Mouse (Mus musculus) splenic B cell, adult 2 months (primary cell): ENCODE results near the gene Bod1l.
A peak's percentile ranks its signal among the peaks of the same experiment; 100 is the strongest.

Experiments used
- DNase-seq: peaks from one replicate; pipeline ENCODE4 v3.0.0-alpha.2; 2011; ENCODE audit warnings: low read depth, low spot score
- H3K27me3 ChIP-seq: 2 replicates; pipeline ENCODE4 v1.6.1; 2012; ENCODE audit warnings: mild to moderate bottlenecking, low read length, moderate library complexity, mixed read lengths; ENCODE audit not compliant: control insufficient read depth, poor library complexity, insufficient read depth, severe bottlenecking
- H3K36me3 ChIP-seq: 2 replicates; pipeline ENCODE4 v1.6.1; 2012; ENCODE audit warnings: mild to moderate bottlenecking, low read length, moderate library complexity, mixed read lengths; ENCODE audit not compliant: control insufficient read depth, poor library complexity, insufficient read depth, severe bottlenecking

The Bod1l gene

GRCm38 (mm10) chr5:41758671-41759639 is 85.2 kb downstream of the Bod1l start:
- H3K27me3 ChIP-seq = peaks cover 2% of the 10 kb centered on the region; the same call in 1 of the 2 replicates

GRCm38 (mm10) chr5:41757338-41757737 is 86.8 kb downstream of the Bod1l start:
- Histone ChIP-seq H3K27me3 (peaks cover 3% of the 10 kb centered on the region; the same call in 1 of the 2 replicates), H3K36me3 (no peaks in the 10 kb centered on the region)
- no peak for DNase-seq

More at GRCm38 (mm10) chr5:41758671-41759639, 85.2 kb downstream of the Bod1l start:
- DNase-seq = no peak
- H3K36me3 ChIP-seq = no peaks in the 10 kb centered on the region

GRCm38 (mm10) chr5:41756396-41756795 is 87.7 kb downstream of the Bod1l start:
- no peak for DNase-seq
- Histone ChIP-seq H3K36me3 (no peaks in the 10 kb centered on the region), H3K27me3 (peaks cover 4% of the 10 kb centered on the region; the same call in 1 of the 2 replicates)

GRCm38 (mm10) chr5:41755373-41755960 is 88.6 kb downstream of the Bod1l start:
- H3K27me3 ChIP-seq = peaks cover 4% of the 10 kb centered on the region
- no peak for DNase-seq

GRCm38 (mm10) chr5:41754836-41755235 is 89.3 kb downstream of the Bod1l start:
- no peaks in the 10 kb centered on the region for H3K36me3 ChIP-seq
- peaks cover 1% of the 10 kb centered on the region for H3K27me3 ChIP-seq
- no peak for DNase-seq

More at GRCm38 (mm10) chr5:41755373-41755960, 88.6 kb downstream of the Bod1l start:
- H3K36me3 ChIP-seq = no peaks in the 10 kb centered on the region

GRCm38 (mm10) chr5:41754226-41754775 is 89.8 kb downstream of the Bod1l start:
- no peak for DNase-seq
- Histone ChIP-seq H3K36me3 (no peaks in the 10 kb centered on the region), H3K27me3 (peaks cover 1% of the 10 kb centered on the region)

- no peak for DNase-seq
- H3K36me3 ChIP-seq = no peaks in the 10 kb centered on the region
- peaks cover 1% of the 10 kb centered on the region for H3K27me3 ChIP-seq
These were observed 91.4 kb downstream of the Bod1l start for GRCm38 (mm10) chr5:41752721-41753120.

- DNase-seq = no peak
- H3K36me3 ChIP-seq = no peaks in the 10 kb centered on the region
- H3K27me3 ChIP-seq = peaks cover 3% of the 10 kb centered on the region; the same call in 1 of the 2 replicates
These were observed 99.0 kb downstream of the Bod1l start for GRCm38 (mm10) chr5:41744898-41745780.

GRCm38 (mm10) chr5:41744234-41744633 is 99.9 kb downstream of the Bod1l start:
- H3K27me3 ChIP-seq = peaks cover 3% of the 10 kb centered on the region; the same call in 1 of the 2 replicates
- no peaks in the 10 kb centered on the region for H3K36me3 ChIP-seq
- DNase-seq = no peak

GRCm38 (mm10) chr5:41738817-41739216 is 105.3 kb downstream of the Bod1l start:
- H3K36me3 ChIP-seq = no peaks in the 10 kb centered on the region
- H3K27me3 ChIP-seq = peaks cover 3% of the 10 kb centered on the region; the same call in 1 of the 2 replicates
- DNase-seq = peak; percentile 65
